Mouse (Mus musculus): ENCODE data around the gene Cfap43. TPM values are rescaled to one million over a fixed set of nuclear protein-coding genes. Genes with fewer than 3 reads are reported as not detected.
A peak's percentile ranks its signal among the peaks of the same experiment; 100 is the strongest.

Gene Cfap43
- polyA plus RNA-seq, 1 experiment from 2014 or later: 0.05 TPM

DNA sequence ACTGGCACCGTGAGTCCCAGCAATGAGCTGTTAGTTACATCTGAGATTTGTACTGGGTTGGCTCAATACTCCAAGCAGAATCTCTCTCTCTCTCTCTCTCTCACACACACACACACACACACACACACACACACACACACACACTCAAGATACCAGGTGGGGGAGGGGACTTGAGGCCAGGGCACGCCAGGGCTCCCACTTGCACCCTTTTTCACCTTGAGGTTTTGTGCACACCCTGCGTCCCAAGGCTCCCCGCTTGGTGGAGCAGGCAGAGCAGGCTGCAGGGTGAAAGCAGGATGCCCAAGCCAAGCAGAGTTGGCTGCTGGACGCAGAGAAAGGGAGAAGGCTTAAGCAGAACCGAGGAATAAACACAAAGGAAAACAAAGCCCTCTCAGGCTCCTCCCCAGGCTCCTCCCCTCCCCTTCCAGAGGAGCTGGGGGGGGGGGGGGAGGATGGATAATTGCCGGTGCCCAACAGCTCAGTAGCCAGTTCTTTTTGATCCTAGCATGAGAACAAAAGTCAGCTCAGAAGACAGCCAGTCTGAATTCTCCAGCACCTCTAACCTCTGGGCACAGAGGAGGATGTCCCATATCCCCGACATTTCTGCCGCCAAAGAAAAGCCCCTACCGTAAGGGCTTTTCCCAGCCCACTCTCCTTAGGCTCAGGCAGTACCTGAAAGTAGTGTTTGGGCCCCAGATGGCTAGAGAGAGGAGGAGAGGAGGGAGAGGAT is 9.5 kb downstream of the Cfap43 start:
- peaks cover 53% of the 10 kb centered on the region for H3K4me1 ChIP-seq
- peak overlapping the region; percentile 53 for H3K4me3 ChIP-seq
- 2% methylated on average over 10 of the region's 10 CpGs for WGBS
- peaks cover 37% of the 10 kb centered on the region for H3K36me3 ChIP-seq (replicated peaks)
- H3K9me3 ChIP-seq: no peaks in the 10 kb centered on the region
- peak overlapping the region; percentile 98 for H3K27ac ChIP-seq
- peak; percentile 79 for DNase-seq (ENCODE audit: extremely low spot score, low spot score)
- no peaks in the 10 kb centered on the region for H3K27me3 ChIP-seq (ENCODE audit: poor library complexity, severe bottlenecking)

DNA sequence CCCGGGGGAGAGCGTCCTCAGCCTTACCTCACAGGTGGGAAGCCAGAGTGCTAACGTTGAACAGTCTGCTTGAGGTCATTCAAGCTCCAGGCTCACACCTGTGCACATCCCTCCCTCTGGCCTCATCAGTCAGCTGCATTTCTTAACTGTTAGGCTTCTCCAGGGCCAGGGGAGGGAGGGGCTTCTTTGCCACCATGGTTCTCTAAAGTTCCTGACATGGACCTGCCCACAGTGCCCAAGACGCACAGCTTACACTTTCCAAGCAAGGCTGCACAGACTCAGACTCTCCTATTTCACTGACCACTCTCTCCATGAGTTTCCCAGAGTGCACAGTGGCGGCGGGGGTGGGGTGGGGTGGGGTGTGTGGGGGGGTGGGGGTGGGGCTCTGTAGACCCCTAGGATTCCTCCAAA is 10.1 kb downstream of the Cfap43 start:
- H3K36me3 ChIP-seq (replicated peaks): peaks cover 38% of the 10 kb centered on the region
- no peaks in the 10 kb centered on the region for H3K27me3 ChIP-seq (ENCODE audit: poor library complexity, severe bottlenecking)
- peaks cover 54% of the 10 kb centered on the region for H3K4me1 ChIP-seq
- DNase-seq (ENCODE audit: extremely low spot score, low spot score): no peak
- H3K27ac ChIP-seq: peak overlapping the region; percentile 98
- peak overlapping the region; percentile 53 for H3K4me3 ChIP-seq
- 26% methylated on average over 6 of the region's 6 CpGs for WGBS
- H3K9me3 ChIP-seq: no peaks in the 10 kb centered on the region

DNA sequence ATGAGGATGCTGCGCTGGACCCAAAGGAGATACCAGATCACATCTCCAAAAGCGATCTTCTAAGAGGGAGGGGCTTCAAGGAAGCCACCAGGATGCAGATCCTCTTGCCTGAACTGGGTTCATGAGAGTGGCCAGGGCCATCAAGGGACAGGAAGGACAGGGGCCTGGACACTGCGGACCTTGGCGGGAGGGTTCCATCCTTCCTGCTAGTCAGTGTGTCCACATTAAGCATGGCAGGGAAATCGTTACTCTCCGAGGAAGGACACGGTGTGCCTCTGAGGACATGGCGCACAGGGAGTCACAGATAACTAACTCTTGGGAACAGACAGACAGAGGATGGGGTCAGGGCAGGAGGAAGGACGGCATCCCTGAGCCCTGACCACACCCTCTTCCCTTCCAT is 11.5 kb downstream of the Cfap43 start:
- H3K27ac ChIP-seq: no peak overlapping the region
- WGBS: 93% methylated on average over 9 of the region's 9 CpGs

DNA sequence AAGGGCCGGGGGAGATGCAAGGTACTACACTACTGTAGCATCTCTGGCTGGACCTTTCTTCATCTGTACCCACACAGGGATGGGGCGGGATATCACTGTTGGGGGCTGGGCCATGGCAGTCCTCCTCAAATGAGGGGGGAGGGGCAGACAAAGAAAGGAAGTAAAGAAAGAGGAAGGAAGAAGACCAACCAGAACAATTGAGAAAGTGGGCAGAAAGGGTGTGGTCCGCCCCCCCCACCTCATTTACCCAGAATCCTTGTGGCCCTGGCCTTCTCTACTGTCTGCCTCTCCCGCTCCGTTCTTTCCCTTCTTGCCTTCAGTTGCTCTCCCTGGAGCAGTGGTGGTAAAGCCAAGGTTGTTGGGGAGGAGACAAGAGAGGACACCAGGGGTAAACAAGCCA is 13.5 kb downstream of the Cfap43 start:
- WGBS: 87% methylated on average over 5 of the region's 5 CpGs
- no peak for DNase-seq (ENCODE audit: extremely low spot score, low spot score)
- Histone ChIP-seq H3K4me3 (no peak overlapping the region), H3K27me3 (ENCODE audit: poor library complexity, severe bottlenecking) (no peaks in the 10 kb centered on the region), H3K27ac (0 out of 2 replicates have a peak overlapping the region, but pooled peaks have one; percentile 1), H3K4me1 (peaks cover 64% of the 10 kb centered on the region), H3K36me3 (replicated peaks) (peaks cover 16% of the 10 kb centered on the region), H3K9me3 (no peaks in the 10 kb centered on the region)

More for the DNA sequence above, 11.5 kb downstream of the Cfap43 start:
- DNase-seq (ENCODE audit: extremely low spot score, low spot score): no peak
- peaks cover 32% of the 10 kb centered on the region for H3K36me3 ChIP-seq (replicated peaks)
- peaks cover 65% of the 10 kb centered on the region for H3K4me1 ChIP-seq
- no peaks in the 10 kb centered on the region for H3K9me3 ChIP-seq
- no peaks in the 10 kb centered on the region for H3K27me3 ChIP-seq (ENCODE audit: poor library complexity, severe bottlenecking)
- no peak overlapping the region for H3K4me3 ChIP-seq

DNA sequence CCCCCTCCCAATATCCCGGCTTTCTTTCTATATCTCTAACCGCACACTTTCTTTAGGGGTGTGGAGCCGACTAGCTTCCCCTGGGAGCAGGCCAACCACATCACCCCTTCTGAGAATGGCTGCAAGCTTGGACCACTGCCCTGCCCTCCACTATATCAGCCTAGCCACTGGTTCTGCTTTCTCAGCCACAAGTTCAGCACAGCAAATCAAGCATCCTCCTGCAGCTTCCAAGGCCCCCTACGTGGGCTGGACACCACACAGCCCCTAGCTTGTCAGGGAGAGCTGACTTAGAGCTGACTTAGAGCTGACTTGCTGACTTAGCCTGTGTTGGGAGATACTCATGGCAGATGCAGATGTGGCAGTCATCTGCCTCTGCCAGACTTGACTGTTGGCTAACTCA is 14.0 kb downstream of the Cfap43 start:
- H3K36me3 ChIP-seq (replicated peaks): peaks cover 17% of the 10 kb centered on the region
- H3K9me3 ChIP-seq: no peaks in the 10 kb centered on the region
- H3K4me3 ChIP-seq: no peak overlapping the region
- H3K27me3 ChIP-seq (ENCODE audit: poor library complexity, severe bottlenecking): no peaks in the 10 kb centered on the region
- WGBS: 93% methylated on average over 4 of the region's 4 CpGs
- 0 out of 2 replicates have a peak overlapping the region, but pooled peaks have one; percentile 1 for H3K27ac ChIP-seq
- H3K4me1 ChIP-seq: peaks cover 59% of the 10 kb centered on the region
- DNase-seq (ENCODE audit: extremely low spot score, low spot score): no peak

DNA sequence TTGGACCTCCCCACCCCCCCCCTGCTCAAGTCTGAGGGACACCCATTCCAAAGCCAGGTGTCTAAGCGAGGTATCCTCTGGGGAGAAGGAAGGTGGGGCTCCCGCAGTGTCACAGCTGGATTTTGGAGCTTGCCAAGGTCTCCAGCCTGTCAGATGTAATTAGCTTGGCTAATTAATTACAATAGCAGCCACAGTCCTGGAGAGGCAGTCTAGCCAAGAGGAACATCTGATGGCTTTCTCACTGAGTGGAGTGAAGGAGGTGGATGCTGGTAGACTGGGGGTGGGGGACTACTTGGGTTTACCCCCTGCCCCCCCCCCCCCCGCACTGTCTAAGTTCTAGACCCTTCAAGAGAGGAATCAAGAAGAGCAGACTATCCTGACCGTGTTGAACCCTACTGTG is 15.4 kb downstream of the Cfap43 start:
- 57% methylated on average over 4 of the region's 4 CpGs for WGBS
- no peaks in the 10 kb centered on the region for H3K9me3 ChIP-seq
- H3K27me3 ChIP-seq (ENCODE audit: poor library complexity, severe bottlenecking): no peaks in the 10 kb centered on the region
- peaks cover 45% of the 10 kb centered on the region for H3K4me1 ChIP-seq
- no peak for DNase-seq (ENCODE audit: extremely low spot score, low spot score)
- H3K27ac ChIP-seq: no peak overlapping the region
- H3K36me3 ChIP-seq (replicated peaks): peaks cover 25% of the 10 kb centered on the region
- H3K4me3 ChIP-seq: no peak overlapping the region

DNA sequence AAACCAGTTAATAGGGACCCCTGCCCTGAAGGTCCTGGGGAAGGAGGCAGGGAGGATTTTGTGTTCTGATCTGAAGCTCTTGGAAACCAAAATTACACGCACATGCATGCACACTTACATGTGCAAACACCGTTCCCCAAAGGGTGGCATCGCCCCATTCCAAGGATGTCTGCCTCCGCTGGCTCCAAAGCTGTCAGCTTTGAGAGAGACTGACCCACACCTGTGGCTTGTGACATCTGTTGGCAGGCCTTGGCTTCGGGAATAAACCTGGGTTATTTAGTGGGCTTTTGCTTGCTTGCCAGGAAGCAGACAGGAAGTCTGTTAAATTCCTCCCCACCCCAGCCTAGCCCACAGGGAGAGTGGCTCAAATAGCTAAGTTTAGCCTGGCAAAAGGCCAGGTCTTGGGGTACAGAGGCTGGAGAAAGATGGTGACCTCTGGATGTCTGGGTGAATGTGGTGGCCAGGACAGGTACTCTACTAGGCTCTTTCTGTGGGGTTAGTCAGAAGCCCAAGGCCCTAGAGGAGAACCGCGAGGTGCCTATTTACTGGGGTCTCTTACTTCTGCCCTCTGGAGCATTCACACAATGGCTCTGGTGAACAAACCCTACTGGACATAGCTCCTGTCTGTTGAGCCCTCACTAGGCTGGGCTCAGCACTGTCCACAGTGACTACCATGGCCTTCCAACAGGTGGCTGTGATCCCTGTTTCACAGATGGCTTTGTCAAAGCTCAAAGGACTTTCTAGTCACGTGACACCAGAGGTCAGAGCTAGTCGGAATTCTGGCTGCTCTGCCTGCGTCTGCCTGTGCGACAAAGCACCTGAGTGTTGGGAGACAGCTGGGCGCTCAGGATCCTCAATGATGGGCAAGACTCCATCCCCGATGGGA is 16.5 kb downstream of the Cfap43 start:
- H3K4me3 ChIP-seq: no peak overlapping the region
- peaks cover 32% of the 10 kb centered on the region for H3K36me3 ChIP-seq (replicated peaks)
- H3K4me1 ChIP-seq: peaks cover 38% of the 10 kb centered on the region
- no peaks in the 10 kb centered on the region for H3K9me3 ChIP-seq
- no peaks in the 10 kb centered on the region for H3K27me3 ChIP-seq (ENCODE audit: poor library complexity, severe bottlenecking)
- H3K27ac ChIP-seq: 0 out of 2 replicates have a peak overlapping the region, but pooled peaks have one; percentile 17
- DNase-seq (ENCODE audit: extremely low spot score, low spot score): no peak
- WGBS: 76% methylated on average over 13 of the region's 13 CpGs

DNA sequence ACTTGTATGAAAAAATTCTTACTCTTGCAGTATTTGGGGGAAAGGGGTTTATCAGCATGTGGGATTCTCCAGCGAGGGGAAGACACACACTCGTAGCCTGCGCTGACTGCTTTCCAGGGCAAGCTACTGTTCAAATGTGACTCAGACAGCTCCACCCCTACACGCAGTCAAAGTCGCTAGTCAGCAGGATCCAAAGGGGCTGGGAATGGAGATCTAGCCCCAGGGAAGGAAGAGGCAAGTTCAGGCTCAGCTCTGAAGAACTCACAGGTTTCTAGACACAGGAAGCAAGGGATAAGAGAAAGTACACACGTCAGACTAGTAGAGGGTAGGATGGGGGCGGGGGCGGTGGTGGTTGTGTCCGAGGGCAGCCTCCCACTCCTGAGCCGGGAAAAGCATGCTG is 18.5 kb downstream of the Cfap43 start:
- no peaks in the 10 kb centered on the region for H3K9me3 ChIP-seq
- no peak overlapping the region for H3K4me3 ChIP-seq
- no peaks in the 10 kb centered on the region for H3K27me3 ChIP-seq (ENCODE audit: poor library complexity, severe bottlenecking)
- peaks cover 35% of the 10 kb centered on the region for H3K4me1 ChIP-seq
- WGBS: 87% methylated on average over 10 of the region's 10 CpGs
- H3K36me3 ChIP-seq (replicated peaks): peaks cover 46% of the 10 kb centered on the region
- no peak overlapping the region for H3K27ac ChIP-seq
- no peak for DNase-seq (ENCODE audit: extremely low spot score, low spot score)

DNA sequence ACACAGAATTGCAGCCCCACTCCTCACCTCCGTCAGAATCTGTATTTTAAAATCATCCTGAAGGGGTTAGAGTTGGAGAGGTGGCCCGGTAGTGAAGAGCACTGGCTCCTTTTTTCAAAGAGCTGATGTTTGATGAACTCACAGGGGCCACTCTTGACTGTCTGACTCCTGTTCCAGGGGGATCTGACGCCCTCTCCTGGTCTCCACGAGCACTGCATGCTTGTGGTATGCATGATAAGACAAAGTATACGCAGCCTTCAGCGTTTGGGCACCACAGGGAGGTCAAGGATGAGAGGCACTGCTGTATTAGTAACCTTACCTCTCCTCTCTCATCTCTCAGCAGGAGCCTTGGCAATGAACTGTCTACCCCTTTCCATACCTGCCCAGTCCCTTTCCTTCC is 19.1 kb downstream of the Cfap43 start:
- H3K4me1 ChIP-seq: peaks cover 30% of the 10 kb centered on the region
- no peaks in the 10 kb centered on the region for H3K27me3 ChIP-seq (ENCODE audit: poor library complexity, severe bottlenecking)
- H3K36me3 ChIP-seq (replicated peaks): peaks cover 51% of the 10 kb centered on the region
- no peak overlapping the region for H3K4me3 ChIP-seq
- 74% methylated on average over 6 of the region's 6 CpGs for WGBS
- DNase-seq (ENCODE audit: extremely low spot score, low spot score): no peak
- H3K27ac ChIP-seq: no peak overlapping the region
- no peaks in the 10 kb centered on the region for H3K9me3 ChIP-seq

DNA sequence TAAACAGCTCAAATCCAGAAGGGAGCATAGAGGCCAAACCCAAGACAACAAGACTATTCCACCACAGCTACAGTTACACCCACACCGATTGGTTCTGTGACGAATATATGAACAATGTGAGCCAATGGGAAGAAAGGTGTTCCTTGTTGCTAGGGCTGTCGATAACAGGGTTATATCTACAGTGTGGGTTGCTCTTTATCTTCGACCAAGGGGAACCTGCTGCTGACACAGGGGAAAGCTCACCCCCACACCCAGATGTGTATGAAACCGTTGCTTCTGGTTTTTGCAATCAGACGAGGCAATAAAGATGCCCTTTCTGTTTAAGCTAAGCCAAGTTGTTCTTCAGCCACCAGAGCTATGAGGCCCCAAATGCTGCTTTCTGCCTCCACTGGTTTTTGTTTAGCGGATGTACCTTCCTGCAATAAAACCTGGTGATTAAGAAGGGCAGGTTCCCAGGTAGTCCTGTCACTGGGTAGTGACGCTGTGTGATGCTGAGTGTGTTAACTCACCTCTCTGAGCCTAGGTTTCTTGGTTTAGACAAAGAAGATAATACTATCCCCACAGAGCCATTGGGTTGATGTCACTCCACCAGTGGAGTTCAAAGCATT is 20.5 kb downstream of the Cfap43 start:
- DNase-seq (ENCODE audit: extremely low spot score, low spot score): no peak
- H3K27me3 ChIP-seq (ENCODE audit: poor library complexity, severe bottlenecking): no peaks in the 10 kb centered on the region
- no peak overlapping the region for H3K27ac ChIP-seq
- peaks cover 21% of the 10 kb centered on the region for H3K4me1 ChIP-seq
- peaks cover 62% of the 10 kb centered on the region for H3K36me3 ChIP-seq (replicated peaks)
- no peak overlapping the region for H3K4me3 ChIP-seq
- no peaks in the 10 kb centered on the region for H3K9me3 ChIP-seq
- 94% methylated on average over 8 of the region's 8 CpGs for WGBS

DNA sequence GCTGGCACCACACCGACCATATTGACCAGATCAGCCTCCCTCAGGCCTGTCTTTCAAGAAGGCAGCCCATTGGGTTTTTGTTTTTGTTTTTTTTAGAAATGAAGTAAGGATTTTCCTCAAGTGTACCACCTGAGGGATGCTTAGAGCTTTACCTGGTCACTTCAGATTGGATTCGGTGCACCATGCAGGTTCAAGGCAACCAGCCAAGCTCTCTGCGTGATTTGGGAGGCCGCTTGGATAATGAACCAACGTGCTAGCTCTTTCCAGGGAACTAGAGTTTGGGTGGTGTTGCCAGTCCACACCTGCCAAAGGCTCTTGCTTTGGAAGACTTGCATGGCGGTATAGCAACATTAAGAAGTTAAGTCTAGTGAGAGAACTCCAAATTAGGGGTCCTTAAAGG is 26.0 kb downstream of the Cfap43 start:
- Histone ChIP-seq H3K36me3 (replicated peaks) (peaks cover 54% of the 10 kb centered on the region), H3K4me3 (no peak overlapping the region), H3K27me3 (ENCODE audit: poor library complexity, severe bottlenecking) (no peaks in the 10 kb centered on the region), H3K9me3 (no peaks in the 10 kb centered on the region), H3K4me1 (no peaks in the 10 kb centered on the region), H3K27ac (no peak overlapping the region)
- 93% methylated on average over 6 of the region's 6 CpGs for WGBS
- DNase-seq (ENCODE audit: extremely low spot score, low spot score): no peak

DNA sequence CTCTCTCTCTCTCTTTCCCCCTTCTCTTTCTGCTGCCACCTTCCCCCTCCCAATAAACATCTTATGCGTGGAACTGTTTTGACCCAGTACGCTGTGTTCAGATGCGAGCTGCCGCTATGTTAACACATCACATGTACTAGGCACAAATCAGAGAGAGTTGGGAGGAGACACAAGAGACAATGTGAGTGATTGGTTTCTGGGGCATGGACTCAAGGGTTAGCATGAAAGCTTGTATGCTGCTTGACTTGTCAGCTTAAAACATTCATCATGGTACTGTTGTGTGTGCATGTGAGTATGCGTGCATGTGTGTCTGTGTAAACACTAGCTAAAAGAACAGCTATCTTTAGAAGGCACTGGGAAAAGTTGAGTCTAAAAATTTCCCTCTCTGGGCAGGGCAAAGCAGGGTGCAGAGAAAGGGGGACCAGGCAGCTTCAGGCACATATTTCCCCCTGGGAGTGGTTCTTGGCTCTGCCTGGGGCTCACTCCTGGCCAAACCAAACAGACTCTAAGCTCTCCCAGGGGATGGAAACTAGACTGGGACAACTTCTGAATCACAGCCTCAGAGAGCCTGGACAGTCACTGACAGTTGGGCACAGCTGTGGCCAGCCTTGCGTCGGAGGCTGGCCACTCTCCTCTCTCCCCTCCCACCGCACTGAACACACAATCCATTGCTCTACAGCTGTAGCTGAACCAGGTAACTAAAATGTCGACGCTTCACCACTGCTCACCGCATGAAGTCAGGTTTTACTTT is 27.4 kb downstream of the Cfap43 start:
- Histone ChIP-seq H3K9me3 (no peaks in the 10 kb centered on the region), H3K36me3 (replicated peaks) (peaks cover 41% of the 10 kb centered on the region), H3K4me1 (no peaks in the 10 kb centered on the region), H3K27me3 (ENCODE audit: poor library complexity, severe bottlenecking) (no peaks in the 10 kb centered on the region), H3K4me3 (no peak overlapping the region), H3K27ac (no peak overlapping the region)
- no peak for DNase-seq (ENCODE audit: extremely low spot score, low spot score)
- 89% methylated on average over 11 of the region's 11 CpGs for WGBS

Measured in forebrain, embryonic 10.5 days (tissue).